Mouse (Mus musculus): ENCODE measurements at regions not wholly inside any gene's neighbourhood (a gene's known extent, or its start where the extent isn't known, plus 50 kb on each side); places are given as distances from the start of the nearest gene placed in this dataset.

DNA sequence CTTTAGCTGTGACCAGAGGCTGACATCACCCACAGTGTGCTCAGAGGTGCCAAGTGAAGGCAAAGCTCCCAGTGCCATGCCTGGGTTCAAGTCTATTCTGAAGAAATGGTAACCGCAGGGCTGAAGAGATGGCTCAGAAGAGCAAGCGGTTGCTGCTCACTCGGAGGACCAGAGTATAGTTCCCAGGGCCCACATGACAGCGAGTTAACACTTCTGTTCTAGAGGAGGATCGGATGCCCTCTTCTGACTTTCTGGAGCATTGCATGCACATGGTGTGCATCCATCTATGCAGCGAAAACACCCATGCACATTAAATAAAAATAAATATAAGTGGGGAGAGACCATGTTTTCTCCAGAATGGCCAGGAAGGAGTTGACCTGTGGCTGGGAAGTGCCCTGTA is 209.5 kb downstream of the Sorl1 start:
- WGBS: 87% methylated on average over 6 of the region's 6 CpGs
- H3K27ac ChIP-seq (ENCODE audit: low read depth, low read length): no peak overlapping the region
- no peak for TF ChIP-seq CTCF (IDR thresholded peaks at IDR 0.05; ENCODE audit: low read depth)

DNA sequence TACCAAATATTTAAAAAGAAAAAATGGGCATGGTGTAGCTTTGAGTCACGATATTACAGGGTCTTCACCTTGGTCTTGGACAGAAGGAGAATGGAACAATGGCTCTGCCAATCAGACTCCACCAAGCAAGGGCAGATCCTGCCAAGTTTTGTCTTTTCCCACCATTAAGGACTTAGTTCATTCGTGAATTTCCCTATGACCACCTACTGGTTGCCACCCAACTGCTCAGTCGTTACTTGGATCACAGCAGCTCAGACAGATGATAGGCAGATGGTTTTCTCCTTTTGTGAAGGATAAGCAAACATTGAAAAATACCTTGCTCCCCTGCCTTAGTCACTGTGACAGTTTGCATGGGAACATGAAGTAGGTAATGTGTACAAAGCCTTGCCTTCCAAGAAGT is 210.2 kb downstream of the Sorl1 start:
- TF ChIP-seq CTCF (IDR thresholded peaks at IDR 0.05; ENCODE audit: low read depth): no peak
- DNase-seq: no peak
- Histone ChIP-seq H3K9me3 (ENCODE audit: low read length) (no peaks in the 10 kb centered on the region), H3K27ac (ENCODE audit: low read depth, low read length) (no peak overlapping the region), H3K4me3 (ENCODE audit: low read depth, low read length) (no peak overlapping the region), H3K4me1 (ENCODE audit: insufficient read depth) (no peaks in the 10 kb centered on the region; the same call in 1 of the 2 replicates), H3K27me3 (ENCODE audit: insufficient read depth, low read length) (no peaks in the 10 kb centered on the region), H3K36me3 (ENCODE audit: insufficient read depth) (no peaks in the 10 kb centered on the region), H3K9ac (no peak overlapping the region), H3K4me2 (ENCODE audit: low read depth) (no peak overlapping the region)
- ATAC-seq: no peak
- 25% methylated on average over 3 of the region's 3 CpGs for WGBS

More for the DNA sequence above, 209.5 kb downstream of the Sorl1 start:
- H3K4me2 ChIP-seq (ENCODE audit: low read depth): no peak overlapping the region
- ATAC-seq (no peak), DNase-seq (no peak)
- no peak overlapping the region for H3K4me3 ChIP-seq (ENCODE audit: low read depth, low read length)
- H3K27me3 ChIP-seq (ENCODE audit: insufficient read depth, low read length): no peaks in the 10 kb centered on the region
- H3K36me3 ChIP-seq (ENCODE audit: insufficient read depth): no peaks in the 10 kb centered on the region
- no peaks in the 10 kb centered on the region; the same call in 1 of the 2 replicates for H3K4me1 ChIP-seq (ENCODE audit: insufficient read depth)
- no peak overlapping the region for H3K9ac ChIP-seq
- H3K9me3 ChIP-seq (ENCODE audit: low read length): no peaks in the 10 kb centered on the region

DNA sequence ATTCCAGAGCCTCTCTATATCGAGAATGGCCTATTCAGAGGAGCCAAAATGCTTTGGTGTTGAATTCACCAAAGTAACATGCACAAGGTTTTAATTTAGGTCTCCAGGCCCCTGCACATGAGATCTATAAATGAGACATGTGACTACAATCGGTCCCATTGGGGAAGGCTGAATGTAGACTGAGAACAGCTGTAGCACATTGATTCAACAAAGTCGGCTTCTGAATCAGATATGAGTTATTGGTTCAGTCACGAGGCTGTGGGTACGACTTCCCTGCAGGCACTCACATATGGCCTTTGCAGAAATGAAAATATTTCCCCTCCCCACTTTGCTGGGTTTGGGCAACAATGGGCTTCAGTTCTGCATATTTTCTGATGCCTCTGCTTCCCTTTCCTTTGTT is 211.6 kb downstream of the Sorl1 start:
- no peak overlapping the region for H3K4me3 ChIP-seq (ENCODE audit: low read depth, low read length)
- ATAC-seq (no peak), DNase-seq (no peak)
- H3K4me2 ChIP-seq (ENCODE audit: low read depth): no peak overlapping the region
- WGBS: 76% methylated on average over 5 of the region's 5 CpGs
- H3K9ac ChIP-seq: no peak overlapping the region
- no peaks in the 10 kb centered on the region; the same call in 1 of the 2 replicates for H3K4me1 ChIP-seq (ENCODE audit: insufficient read depth)
- no peaks in the 10 kb centered on the region for H3K27me3 ChIP-seq (ENCODE audit: insufficient read depth, low read length)
- no peaks in the 10 kb centered on the region for H3K36me3 ChIP-seq (ENCODE audit: insufficient read depth)
- no peaks in the 10 kb centered on the region for H3K9me3 ChIP-seq (ENCODE audit: low read length)
- no peak overlapping the region for H3K27ac ChIP-seq (ENCODE audit: low read depth, low read length)
- no peak for TF ChIP-seq CTCF (IDR thresholded peaks at IDR 0.05; ENCODE audit: low read depth)

DNA sequence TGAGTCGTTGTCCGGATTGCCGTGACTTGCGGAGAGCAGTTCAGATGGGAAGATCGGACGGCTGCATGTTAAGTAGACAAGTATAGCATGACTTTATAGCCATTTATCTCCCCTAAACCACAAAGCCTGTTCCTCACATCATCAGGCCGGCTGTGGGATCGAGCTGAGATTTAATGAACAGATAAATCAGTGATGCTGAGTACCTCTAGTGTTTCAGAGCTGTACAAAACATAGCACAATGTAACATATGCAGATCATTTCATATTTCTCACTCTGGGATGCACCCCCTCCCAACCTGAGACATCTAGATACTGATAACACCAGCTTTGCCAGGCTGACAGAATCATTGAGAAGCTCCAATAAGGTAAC is 223.5 kb downstream of the Sorl1 start:
- Histone ChIP-seq H3K9ac (no peak overlapping the region), H3K4me3 (ENCODE audit: low read depth, low read length) (no peak overlapping the region), H3K27me3 (ENCODE audit: insufficient read depth, low read length) (no peaks in the 10 kb centered on the region), H3K27ac (ENCODE audit: low read depth, low read length) (no peak overlapping the region), H3K9me3 (ENCODE audit: low read length) (no peaks in the 10 kb centered on the region), H3K4me1 (ENCODE audit: insufficient read depth) (no peaks in the 10 kb centered on the region), H3K4me2 (ENCODE audit: low read depth) (no peak overlapping the region), H3K36me3 (ENCODE audit: insufficient read depth) (no peaks in the 10 kb centered on the region)
- DNase-seq (no peak), ATAC-seq (no peak; the same call in 1 of the 2 replicates)
- TF ChIP-seq CTCF (IDR thresholded peaks at IDR 0.05; ENCODE audit: low read depth): no peak
- WGBS: 65% methylated on average over 8 of the region's 8 CpGs

DNA sequence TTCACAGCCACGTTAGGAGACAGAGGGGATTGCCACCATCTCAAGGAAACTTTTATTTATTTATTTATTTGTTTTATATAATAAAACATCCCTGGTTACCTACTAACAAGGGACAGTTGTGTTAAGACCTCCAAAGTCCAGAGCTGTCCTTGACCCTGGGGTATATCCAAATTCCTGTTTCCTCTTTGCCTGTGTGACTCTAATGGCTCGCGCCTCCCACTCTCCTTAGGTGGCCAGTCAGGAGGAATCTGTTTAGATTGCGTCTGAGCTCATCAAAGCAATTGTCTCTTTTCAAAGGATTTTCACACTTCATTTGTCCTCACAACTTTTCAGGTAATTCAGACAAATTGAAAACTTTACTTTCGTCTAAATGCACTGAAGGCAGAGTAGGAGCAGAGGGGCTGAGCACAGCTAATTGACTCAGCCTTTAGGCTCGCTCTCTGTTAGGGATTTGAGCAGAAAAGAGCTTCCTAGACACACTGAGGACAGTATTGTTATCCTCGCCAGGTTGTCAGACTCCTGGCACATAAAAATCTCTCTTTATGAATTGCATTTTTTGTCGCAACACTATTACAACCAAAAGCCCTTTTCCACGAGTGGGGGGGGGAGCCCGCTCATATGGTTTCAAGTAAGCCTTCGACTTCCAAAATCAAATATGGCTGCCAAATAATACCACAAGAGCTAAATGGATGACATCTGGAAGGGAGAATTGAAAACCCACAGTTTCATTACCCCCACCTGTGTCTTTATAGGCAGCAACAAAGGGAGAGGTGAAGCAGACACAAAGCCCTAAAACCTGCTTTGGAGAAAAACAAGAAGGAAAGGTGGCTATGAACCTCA is 224.1 kb downstream of the Sorl1 start:
- Histone ChIP-seq H3K4me1 (ENCODE audit: insufficient read depth) (no peaks in the 10 kb centered on the region), H3K4me2 (ENCODE audit: low read depth) (no peak overlapping the region), H3K9me3 (ENCODE audit: low read length) (no peaks in the 10 kb centered on the region), H3K27ac (ENCODE audit: low read depth, low read length) (no peak overlapping the region), H3K27me3 (ENCODE audit: insufficient read depth, low read length) (no peaks in the 10 kb centered on the region), H3K36me3 (ENCODE audit: insufficient read depth) (no peaks in the 10 kb centered on the region), H3K9ac (no peak overlapping the region), H3K4me3 (ENCODE audit: low read depth, low read length) (no peak overlapping the region)
- no peak for DNase-seq
- no peak for TF ChIP-seq CTCF (IDR thresholded peaks at IDR 0.05; ENCODE audit: low read depth)
- 43% methylated on average over 11 of the region's 11 CpGs for WGBS
- ATAC-seq: no peak

DNA sequence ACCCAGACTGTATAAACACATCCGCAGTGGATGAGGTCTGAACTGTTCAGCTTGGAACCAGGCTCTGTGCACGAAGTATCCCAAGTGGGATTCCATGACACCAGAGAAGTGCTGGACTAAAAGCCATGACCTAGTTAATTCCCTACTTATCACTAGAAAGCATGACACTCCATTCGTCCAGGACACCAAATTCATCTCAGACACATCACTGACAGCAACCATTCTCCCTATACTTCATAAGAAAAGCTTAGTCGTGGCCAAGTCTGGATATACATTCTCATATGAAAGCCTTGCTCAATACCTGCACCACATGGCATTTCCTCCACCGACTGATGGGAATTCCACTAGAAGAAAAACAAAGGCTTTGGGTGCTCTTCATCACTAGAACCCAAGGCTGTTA is 229.0 kb downstream of the Sorl1 start:
- DNase-seq (no peak), ATAC-seq (no peak)
- peaks cover 13% of the 10 kb centered on the region for H3K4me1 ChIP-seq (ENCODE audit: insufficient read depth)
- H3K36me3 ChIP-seq (ENCODE audit: insufficient read depth): no peaks in the 10 kb centered on the region
- no peaks in the 10 kb centered on the region for H3K27me3 ChIP-seq (ENCODE audit: insufficient read depth, low read length)
- H3K9me3 ChIP-seq (ENCODE audit: low read length): no peaks in the 10 kb centered on the region
- TF ChIP-seq CTCF (IDR thresholded peaks at IDR 0.05; ENCODE audit: low read depth): no peak
- H3K9ac ChIP-seq: no peak overlapping the region
- 90% methylated on average over 5 of the region's 5 CpGs for WGBS
- no peak overlapping the region for H3K4me3 ChIP-seq (ENCODE audit: low read depth, low read length)
- H3K4me2 ChIP-seq (ENCODE audit: low read depth): no peak overlapping the region
- H3K27ac ChIP-seq (ENCODE audit: low read depth, low read length): no peak overlapping the region

DNA sequence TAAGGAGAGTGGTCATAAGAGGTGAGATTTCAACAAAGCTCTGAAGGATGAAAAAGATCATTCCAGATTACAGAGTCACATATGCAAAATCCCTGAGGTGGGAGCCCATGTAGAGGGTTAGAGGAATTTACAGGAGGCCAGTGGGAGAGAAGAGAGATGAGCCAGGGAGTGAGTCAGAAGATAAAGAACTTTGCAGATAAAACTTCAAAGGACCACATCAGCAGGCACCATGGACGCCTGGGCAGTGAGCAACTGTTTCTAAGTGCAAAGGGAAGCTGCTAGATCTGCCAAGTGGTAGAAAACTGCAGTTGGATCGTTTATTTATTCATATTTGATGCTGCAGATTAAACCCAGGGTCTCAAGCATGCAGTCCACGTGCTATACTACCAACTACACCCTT is 231.3 kb downstream of the Sorl1 start:
- H3K9me3 ChIP-seq (ENCODE audit: low read length): no peaks in the 10 kb centered on the region
- H3K9ac ChIP-seq: no peak overlapping the region
- H3K27me3 ChIP-seq (ENCODE audit: insufficient read depth, low read length): no peaks in the 10 kb centered on the region
- no peaks in the 10 kb centered on the region for H3K36me3 ChIP-seq (ENCODE audit: insufficient read depth)
- no peak for TF ChIP-seq CTCF (IDR thresholded peaks at IDR 0.05; ENCODE audit: low read depth)
- no peak overlapping the region for H3K27ac ChIP-seq (ENCODE audit: low read depth, low read length)
- WGBS: 65% methylated on average over 3 of the region's 3 CpGs
- no peak overlapping the region for H3K4me3 ChIP-seq (ENCODE audit: low read depth, low read length)
- H3K4me2 ChIP-seq (ENCODE audit: low read depth): no peak overlapping the region
- peaks cover 20% of the 10 kb centered on the region for H3K4me1 ChIP-seq (ENCODE audit: insufficient read depth)
- no peak for DNase-seq
- no peak for ATAC-seq
